Mouse (Mus musculus): ENCODE data around the gene Car11.

Car11 gene

DNA sequence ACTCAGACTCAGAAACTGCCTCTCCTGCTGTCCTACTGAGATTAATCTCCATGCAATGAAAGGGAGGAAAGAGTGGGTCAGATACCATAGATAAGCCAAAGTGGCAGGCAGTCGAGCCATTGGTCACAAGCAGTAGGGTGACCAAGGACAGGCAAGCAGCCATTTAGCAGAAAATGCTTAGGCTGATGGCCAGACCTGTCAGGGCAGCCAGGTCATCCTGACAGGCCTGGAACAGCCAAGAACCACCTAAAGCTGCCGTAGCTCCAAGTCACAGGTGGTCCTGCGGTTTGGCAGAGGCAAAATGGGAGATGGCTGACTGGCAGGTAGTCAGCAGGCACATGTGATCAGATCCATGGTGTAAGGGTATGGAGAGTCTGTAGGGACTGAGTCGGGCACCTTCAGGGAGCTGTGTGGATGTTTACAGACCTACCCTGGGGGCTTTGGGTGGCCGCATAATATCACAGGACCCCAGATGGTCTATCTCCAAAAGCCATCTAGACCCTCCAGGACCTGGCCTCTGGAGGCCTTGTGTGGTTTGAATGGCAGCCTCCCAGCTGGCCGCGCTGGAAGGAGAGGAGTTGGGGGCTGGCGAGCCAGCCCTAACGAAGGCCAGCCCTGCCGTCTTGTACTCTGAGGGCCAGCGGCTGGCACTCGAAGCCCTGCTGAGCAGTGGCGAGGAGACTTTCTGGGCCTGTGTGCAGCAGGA lies 22.2 kb downstream of the Car11 start:
- no peak for DNase-seq (ENCODE audit: extremely low read depth, low read depth, low spot score)

DNA sequence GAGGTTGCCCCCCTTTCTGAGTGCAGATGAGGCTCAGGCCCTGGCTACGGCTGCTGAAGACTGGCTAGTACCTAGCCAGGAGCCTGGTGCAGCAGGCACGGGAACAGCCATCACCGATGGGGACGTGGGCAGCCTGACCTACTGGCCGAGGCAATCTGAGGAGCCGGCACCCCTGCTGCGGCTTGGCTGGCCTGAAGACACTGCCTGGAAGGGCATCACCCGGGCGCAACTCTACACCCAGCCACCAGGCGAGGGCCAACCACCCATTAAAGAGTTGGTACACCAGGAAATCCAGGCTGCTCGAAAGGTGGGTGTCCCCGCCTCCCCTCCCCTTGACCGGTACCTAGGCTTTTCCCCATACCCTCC lies 22.7 kb downstream of the Car11 start:
- no peak for DNase-seq (ENCODE audit: extremely low read depth, low read depth, low spot score)

DNA sequence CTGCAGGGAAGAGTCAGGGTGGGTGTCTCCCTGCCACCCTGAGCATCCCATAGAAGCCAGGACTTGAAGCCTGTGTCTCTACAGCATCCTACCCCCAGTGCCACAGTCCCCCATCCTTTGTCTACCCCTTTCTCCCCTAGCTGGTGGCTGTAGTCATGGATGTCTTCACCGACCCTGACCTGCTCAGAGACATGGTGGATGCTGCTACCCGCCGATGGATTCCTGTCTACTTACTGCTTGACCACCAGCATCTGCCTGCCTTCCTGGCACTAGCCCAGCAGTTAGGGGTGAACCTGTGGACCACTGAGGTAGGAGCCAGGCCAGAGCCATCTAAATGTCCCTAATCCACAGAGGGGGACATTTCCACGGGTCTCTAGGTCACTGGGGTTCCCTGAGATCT lies 23.7 kb downstream of the Car11 start:
- DNase-seq (ENCODE audit: extremely low read depth, low read depth, low spot score), result no peak

DNA sequence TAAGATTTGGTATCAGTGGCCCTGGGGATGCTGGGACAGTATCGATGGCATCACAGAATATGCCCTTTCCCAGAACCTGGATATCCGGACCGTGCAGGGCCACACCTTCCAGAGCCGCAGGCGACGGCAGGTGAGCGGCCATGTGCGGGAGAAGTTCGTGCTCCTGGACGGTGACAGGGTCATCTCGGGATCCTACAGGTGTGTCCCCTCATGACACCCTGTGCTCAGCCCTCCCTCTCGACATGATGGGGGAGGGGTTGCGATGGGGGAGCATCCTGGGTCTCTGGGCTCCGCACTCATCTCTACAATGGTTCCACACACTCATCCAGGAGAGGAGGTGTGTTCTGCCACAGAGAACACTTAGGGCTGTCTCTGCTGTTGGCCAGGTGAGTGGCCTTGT lies 24.1 kb downstream of the Car11 start:
- DNase-seq (ENCODE audit: extremely low read depth, low read depth, low spot score), result no peak

DNA sequence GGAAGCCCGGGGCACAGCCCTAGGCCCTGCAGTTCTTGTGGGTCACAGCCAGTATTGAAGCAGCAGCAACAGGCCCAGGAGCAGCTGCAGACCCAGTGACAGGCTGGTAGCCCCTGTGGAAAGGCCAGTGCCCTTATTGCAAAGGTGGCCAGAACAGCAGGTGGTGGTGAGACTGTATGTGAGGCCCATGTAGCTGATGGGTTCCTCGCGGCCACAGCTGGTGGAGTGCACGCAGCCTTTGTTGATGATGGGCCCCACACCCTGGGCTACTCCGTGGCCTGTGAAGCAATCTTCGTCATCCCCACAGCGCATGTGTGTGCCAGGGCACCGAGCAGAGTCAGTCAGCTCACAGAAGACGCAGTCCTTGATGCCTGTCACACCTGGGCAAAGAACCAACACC lies 25.5 kb downstream of the Car11 start:
- DNase-seq (ENCODE audit: extremely low read depth, low read depth, low spot score), result no peak

DNA sequence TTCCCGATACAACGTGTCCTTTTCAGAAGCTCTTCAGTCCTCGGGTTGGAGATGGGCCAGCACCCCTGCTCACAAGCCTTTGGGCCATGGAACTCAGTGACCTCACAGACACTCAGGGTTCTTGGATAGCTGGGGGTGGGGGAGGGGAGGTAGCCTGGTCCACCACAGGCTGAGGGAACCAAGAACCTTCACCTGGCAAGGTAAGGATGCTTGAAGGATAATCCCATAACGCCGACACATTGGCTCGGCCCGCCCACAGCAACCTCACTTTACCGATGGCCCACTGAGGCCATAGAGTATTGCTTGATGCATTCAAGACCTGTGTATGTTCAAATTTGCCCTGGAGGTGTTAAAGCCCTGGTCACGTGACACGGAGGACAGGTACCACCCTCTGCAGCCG lies 26.1 kb downstream of the Car11 start, which contains the start of gene Spaca4:
Spaca4 (minus strand) TSS at position 101 of the 400 bp plus-strand sequence.
- no peak for DNase-seq (ENCODE audit: extremely low read depth, low read depth, low spot score)

DNA sequence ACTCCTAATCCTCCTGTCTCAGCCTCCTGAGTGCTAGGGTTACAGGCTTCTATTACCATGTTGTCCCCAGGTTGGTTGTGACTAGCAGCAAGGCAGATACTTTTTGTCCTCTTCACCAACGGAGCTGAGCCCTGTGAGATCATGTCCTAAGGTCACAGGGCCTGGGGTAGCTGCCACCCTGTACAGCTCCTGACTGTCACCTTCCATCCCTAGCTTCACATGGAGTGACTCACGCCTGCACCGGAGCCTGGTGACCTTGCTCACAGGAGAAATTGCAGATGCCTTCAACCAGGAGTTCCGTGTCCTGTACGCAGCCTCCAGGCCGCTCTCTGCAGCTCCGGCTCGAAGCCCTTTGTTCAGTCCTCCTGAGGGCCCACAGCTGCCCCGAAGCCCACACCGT lies 26.8 kb downstream of the Car11 start:
- no peak for DNase-seq (ENCODE audit: extremely low read depth, low read depth, low spot score)

DNA sequence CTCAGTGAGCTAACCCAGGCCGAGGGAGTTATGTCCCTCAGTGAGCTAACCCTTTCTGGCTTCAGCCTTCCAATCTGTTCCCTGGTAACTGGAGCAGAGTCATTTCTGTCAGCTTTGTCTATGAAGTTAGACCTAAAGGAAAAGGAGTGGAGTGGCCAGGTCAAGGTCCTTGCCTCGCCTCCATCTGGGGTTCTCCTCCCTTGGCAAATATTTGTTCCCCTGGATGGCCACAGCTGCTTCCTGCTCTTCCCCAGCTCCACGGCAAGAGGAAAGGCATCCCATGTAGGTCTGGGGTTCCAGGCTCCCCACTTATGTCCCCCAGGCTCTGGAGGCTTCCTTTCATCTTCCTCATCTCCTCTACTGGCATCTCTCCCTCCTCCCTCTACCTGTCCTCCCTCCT lies 28.0 kb downstream of the Car11 start:
- DNase-seq (ENCODE audit: extremely low read depth, low read depth, low spot score), result no peak

DNA sequence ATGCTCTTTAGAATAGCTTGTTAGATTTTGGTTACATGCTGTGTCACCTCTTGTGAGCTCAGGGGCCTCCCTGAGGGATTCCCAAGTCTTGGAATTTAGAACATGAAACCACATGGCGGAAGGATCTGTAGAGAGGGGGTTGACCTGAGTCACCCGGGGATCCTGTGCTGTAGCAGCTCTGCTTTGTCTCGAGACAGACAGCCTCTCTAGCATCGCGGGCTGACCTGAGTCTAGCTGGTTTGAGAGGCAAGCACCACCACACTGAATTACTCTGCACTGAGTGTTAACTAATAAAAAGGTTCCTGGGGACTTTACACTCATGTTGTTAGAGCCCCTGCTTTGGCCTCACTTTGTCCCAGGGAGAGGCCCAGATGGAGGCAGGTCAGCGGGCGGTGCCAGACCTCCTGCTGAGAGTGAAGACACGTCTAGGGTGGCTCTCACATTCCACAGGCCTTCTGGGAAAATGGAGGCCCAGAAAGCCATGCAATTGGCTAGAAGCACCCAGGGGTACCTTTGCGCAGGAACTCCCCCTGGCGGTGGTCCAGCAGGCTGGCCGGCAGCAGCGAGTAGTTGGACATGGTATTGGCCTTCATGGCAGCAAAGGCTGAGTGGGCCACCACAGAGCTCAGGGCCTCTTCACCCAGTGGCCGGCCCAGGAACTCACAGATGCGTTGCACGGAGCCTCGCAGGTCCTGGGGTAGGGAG lies 31.2 kb downstream of the Car11 start:
- DNase-seq (ENCODE audit: extremely low read depth, low read depth, low spot score), result no peak

DNA sequence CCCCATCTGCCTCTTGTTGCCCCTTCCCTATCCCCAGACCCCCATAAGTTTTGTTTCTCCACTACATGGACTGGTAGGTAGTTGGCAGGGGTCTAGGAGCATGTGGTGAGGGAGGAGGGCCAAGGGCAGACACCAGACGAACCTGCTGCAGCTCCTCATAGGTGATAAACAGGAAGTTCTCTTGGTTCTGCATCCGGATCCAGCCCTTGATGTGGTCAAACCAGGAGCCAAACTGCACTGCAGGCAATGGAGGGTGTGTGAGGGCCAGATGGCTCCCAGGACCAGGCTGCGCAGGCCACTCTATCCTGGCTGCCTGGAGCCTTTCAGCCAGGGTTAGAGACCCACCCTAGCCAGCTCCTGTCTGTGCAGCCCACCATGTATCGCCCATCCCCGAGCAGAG lies 33.8 kb downstream of the Car11 start:
- DNase-seq (ENCODE audit: extremely low read depth, low read depth, low spot score), result no peak

DNA sequence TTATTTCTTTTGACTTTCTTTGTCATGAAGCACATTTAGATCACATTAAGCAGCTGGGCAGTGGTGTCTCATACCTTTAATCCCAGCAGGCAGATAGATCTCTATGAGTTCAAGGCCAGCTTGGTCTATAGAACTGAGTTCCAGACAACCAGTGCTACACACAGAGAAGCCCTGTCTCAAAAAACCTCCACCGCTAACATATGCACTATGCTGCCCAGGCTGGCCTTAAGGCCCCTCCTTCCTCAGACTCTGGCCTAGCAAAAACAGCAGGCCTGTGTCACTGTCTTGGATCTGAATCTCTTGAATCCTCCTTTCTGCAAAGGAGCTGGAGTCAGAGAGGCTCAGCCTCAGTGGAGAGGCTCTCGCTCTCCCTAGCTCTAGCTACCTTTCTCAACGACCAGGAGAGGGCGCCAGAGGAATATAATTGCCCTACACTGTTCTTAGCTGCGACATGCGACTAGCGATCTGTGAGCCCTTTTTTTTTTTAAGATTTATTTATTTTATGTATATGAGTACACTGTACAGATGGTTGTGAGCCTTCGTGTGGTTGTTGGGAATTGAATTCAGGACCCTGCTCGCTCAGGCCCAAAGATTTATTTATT lies 39.6 kb downstream of the Car11 start:
- DNase-seq (ENCODE audit: extremely low read depth, low read depth, low spot score), result no peak

DNA sequence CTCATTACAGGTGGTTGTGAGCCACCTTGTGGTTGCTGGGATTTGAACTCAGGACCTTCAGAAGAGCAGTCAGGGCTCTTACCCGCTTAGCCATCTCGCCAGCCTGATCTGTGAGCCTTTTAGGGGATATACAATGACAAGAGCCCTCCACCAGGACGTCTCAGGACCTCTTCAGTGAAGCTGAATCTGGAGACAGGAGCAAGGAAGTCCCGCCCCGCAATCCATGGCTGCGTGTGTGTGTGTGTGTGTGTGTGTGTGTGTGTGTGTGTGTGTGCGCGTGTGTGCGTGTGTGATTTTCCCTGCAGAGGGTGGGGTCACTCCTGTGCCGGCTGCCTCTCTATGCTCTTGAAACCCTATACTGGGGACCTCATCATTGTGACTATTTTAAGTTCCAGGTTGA lies 40.2 kb downstream of the Car11 start:
- no peak for DNase-seq (ENCODE audit: extremely low read depth, low read depth, low spot score)

DNA sequence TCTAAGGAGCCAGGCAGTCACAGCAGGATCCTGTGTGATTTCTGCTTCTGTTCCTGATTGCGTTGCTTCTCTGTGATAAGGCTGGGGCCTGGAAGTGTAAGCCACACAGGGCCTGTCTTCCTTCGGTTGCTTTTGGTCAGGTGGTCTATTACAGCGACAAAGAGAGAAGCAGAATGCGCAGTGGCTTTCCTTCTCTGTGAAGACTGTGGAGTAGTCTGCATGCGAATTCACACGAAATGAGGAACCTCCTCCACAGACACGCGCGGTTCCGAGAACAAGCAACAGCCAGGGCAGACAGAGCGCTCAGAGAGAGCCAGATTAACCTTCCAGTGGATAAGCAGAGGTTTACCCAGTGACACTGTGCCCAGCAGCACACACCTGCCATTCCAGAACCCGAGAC lies 41.7 kb downstream of the Car11 start:
- no peak for DNase-seq (ENCODE audit: extremely low read depth, low read depth, low spot score)

DNA sequence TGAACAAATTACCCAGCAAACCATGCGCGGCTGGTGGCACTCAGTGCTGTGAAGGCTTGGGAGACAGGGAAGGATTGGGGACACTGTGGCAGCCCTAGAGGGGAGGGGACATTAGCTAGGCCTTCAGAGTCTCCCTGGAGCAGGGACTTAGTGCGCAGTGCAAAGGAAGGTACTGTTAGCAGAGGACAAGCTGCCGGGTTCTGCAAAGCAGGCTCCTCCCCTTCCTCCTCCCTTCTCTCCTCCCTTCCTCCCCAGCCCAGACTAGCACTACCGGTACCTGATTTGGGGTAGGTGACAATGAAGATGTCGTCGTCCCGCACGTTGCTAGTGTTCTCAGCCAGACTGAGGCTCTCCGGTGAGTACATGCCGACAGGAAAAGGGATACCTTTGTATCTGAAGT lies 42.1 kb downstream of the Car11 start:
- DNase-seq (ENCODE audit: extremely low read depth, low read depth, low spot score), result no peak

DNA sequence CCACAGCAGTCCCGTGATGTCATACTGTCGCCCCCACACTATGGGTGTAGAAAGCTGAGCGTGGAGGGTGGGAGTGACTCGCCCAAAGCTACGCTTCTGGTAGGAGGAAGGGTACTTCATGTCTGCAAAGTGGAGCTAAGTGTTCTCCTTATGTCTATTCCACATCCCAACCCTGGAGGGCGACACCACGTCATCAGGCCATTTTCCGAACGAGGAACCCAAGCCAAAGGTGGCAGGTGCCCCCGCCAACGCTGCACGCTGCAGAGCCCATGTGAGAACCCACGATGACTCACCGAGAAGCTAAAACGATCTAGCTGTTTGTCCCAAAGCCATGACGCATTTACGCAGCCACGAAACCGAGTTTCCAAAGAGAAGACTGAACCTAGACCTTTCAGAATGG lies 42.7 kb downstream of the Car11 start:
- no peak for DNase-seq (ENCODE audit: extremely low read depth, low read depth, low spot score)

DNA sequence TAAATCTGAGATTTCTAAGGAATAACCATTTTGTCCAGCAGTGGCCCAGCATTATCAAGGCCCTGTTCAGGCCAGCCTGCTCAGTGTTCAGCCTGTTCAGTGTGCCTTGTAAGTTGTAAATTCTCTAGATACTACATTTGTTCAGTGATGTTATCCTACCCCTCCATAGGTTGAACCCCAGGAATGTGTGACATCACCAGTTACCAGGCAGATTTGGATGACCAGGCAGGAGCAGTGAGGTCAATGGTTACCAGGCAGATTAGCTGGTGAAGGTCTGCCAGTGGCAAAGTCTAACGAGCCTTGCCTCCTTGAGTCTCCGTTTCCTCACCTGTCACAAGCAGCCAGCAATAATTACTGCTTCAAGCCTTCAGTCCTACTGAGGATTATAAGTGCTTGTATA lies 44.7 kb downstream of the Car11 start:
- DNase-seq (ENCODE audit: extremely low read depth, low read depth, low spot score), result no peak

DNA sequence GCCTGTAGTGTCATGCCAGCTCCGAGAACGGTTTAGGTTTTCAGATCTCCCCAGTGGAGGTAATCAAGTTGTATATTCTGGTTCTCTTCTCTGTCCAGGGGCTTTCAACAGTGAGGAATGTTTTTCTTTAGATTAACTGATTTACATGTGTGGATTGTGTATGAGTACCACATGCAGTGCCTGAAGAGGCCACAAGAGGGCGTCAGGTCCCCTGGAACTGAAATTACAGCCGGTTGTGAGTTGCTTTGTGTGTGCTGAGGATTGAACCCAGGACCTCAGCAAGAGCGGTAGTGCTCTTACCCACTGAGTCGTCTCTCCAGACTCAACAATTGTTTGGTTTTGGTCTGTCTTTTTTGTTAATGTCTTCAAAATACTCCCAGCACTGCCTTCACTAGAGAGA lies 46.9 kb downstream of the Car11 start:
- no peak for DNase-seq (ENCODE audit: extremely low read depth, low read depth, low spot score)

DNA sequence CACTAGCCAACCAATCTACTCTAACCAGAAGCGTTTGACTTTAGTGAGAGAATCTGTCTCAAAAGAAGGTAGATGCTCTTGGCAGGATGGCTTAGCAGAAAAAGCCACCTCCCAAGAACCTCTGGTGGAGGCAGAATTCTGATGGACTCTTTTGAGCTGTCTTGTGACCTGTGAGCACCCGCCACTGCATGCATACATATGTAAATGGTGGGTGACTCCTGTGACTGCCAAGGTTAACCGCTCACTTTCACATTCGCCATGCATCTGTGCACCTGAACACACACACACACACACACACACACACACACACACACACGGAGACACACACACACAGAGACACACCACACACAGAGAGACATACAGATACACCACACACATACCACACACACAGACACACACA lies 47.8 kb downstream of the Car11 start:
- DNase-seq (ENCODE audit: extremely low read depth, low read depth, low spot score), result no peak

DNA sequence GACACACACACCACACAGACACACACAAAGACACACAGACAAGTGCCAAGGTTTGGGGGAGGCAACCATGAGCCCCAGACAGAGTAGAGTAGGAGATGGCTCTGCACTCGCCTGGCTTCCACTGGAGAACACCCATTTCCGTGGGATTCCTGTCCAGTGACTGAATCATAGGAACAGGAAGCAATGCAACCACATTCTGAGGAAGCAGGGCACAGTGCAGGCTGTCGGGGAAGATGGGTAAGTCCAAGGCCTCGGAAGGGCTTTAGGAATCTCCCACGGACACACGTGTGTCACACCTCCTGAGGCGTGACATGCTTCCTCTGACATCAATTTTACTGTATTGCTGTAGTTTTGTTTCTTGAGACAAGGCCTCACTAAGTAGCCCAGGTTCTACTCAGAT lies 48.5 kb downstream of the Car11 start:
- no peak for DNase-seq (ENCODE audit: extremely low read depth, low read depth, low spot score)

DNA sequence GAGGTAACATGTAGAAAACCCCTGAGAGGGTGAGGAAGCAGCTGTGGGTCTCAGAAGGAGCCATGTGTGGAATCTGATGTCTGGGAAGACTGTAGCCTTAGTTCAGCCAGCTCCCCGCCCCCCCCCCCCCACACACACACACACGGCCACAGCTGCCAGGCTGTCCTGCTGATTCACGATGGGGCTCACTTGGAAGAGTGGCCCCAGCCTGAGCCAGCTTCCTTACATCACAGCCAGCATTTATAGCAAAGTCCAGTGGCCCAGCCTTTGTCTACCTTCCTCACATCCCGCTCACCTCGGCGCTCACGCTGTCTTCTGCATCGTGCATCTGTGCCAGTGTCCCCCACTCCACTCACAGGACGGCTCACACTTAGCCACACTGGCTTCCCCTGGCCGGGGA lies 49.8 kb downstream of the Car11 start:
- no peak for DNase-seq (ENCODE audit: extremely low read depth, low read depth, low spot score)

DNA sequence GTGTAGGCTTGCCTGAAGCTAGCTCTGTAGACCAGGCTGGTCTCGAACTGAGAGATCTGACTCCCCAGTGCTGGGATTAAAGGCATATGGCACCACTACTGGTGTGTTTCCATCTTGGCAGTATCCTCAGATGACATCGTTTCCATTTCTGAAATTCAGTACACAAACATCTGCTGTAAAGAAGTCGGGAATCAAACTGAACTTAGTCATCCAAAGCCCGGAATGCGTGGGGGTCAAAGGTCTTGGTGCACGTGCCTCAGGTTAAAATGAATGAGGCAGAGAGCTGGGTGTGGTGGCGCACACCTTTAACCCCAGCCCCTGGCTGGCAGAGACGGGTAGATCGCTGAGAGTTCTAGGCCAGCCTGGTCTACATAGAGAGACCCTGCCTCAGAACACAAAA lies 50.5 kb downstream of the Car11 start:
- no peak for DNase-seq (ENCODE audit: extremely low read depth, low read depth, low spot score)

Measured in fat pad, adult 2 months (tissue).